Mouse (Mus musculus) heart, postnatal 0 days (tissue): ENCODE results near the gene Ifit1bl2. TPM values are rescaled to one million over a fixed set of nuclear protein-coding genes. Genes with fewer than 3 reads are reported as not detected.

Experiments
- ATAC-seq: fragments of 200-750 bp; cut with Nextera tagmentation; 2 replicates; pipeline ENCODE4 v1.8.0; 2017; ENCODE audit warnings: low read depth, moderate number of reproducible peaks, moderate library complexity; ENCODE audit not compliant: insufficient read depth
- DNase-seq: peaks from one replicate; pipeline ENCODE4 v3.0.0-alpha.2; 2016; ENCODE audit warnings: low spot score
- H3K27ac ChIP-seq: fragments of 300-500 bp; sonication (generic); 2 replicates; pipeline ENCODE4 v1.5.1; 2014; ENCODE audit warnings: low read depth, mild to moderate bottlenecking
- H3K27me3 ChIP-seq: fragments of 300-500 bp; sonication (generic); 2 replicates; pipeline ENCODE4 v1.6.1; 2014; ENCODE audit warnings: low read length, mixed read lengths; ENCODE audit not compliant: control insufficient read depth, insufficient read depth
- H3K36me3 ChIP-seq: fragments of 300-500 bp; sonication (generic); replicated peaks from 2 replicates; pipeline ENCODE4 v1.6.1; 2014; ENCODE audit warnings: low read length, mixed read lengths; ENCODE audit not compliant: control insufficient read depth, insufficient read depth
- H3K4me1 ChIP-seq: fragments of 300-500 bp; sonication (generic); 2 replicates; pipeline ENCODE4 v1.6.1; 2014; ENCODE audit warnings: antibody characterized with exemption; ENCODE audit not compliant: control insufficient read depth, insufficient read depth
- H3K4me2 ChIP-seq: fragments of 300-500 bp; sonication (generic); 2 replicates; pipeline ENCODE4 v1.6.1; 2014; ENCODE audit warnings: low read depth, mild to moderate bottlenecking, low read length, moderate library complexity
- H3K4me3 ChIP-seq: fragments of 300-500 bp; sonication (generic); 2 replicates; pipeline ENCODE4 v1.5.1; 2014; ENCODE audit warnings: low read depth, low read length
- H3K9ac ChIP-seq: fragments of 300-500 bp; sonication (generic); replicated peaks from 2 replicates; pipeline ENCODE4 v1.6.1; 2014; ENCODE audit warnings: low read depth, low read length, mixed read lengths
- H3K9me3 ChIP-seq: fragments of 300-500 bp; sonication (generic); replicated peaks from 2 replicates; pipeline ENCODE4 v1.6.1; 2016; ENCODE audit warnings: low read length; ENCODE audit not compliant: control insufficient read depth
- CTCF ChIP-seq: IDR thresholded peaks from 2 replicates; pipeline ENCODE4 v1.5.1; 2016; ENCODE audit warnings: antibody characterized with exemption, control low read depth, low read depth
- EP300 ChIP-seq: IDR thresholded peaks from 2 replicates; pipeline ENCODE4 v1.6.1; 2016; ENCODE audit warnings: antibody characterized with exemption, low read depth
- WGBS: fragments of 180-500 bp; shearing (Covaris S2); extraction: QIAGEN DNeasy Blood & Tissue Kit; methylation state at CpG from one replicate; pipeline ENCODE4 v1.1.7; 2014; 5-methylcytosine and 5-hydroxymethylcytosine counted together
- polyA plus RNA-seq: library from polyadenylated mRNA; unstranded; fragments of >200 nt; fragmentation: Nextera tagmentation; extraction: Ambion mirVana; gene quantifications from 2 replicates; pipeline ENCODE4 v1.2.1, GENCODE M21; 2015
- total RNA-seq: library from RNA; depleted of rRNA; stranded (reverse); fragments of >200 nt; gene quantifications from 2 replicates; pipeline ENCODE4 v1.2.3, GENCODE M21; 2014; ENCODE audit warnings: low replicate concordance

The Ifit1bl2 gene
- total and polyA plus RNA-seq, 2 experiments from 2014 or later: 0.19 to 1.0 TPM

- no peaks in the 10 kb centered on the region for H3K36me3 ChIP-seq
- no peak for TF ChIP-seq CTCF
- TF ChIP-seq EP300: no peak
- H3K4me3 ChIP-seq: no peak overlapping the region
- DNase-seq (no peak), ATAC-seq (peak; percentile 7; the same call in 1 of the 2 replicates)
- peak overlapping the region; percentile 78 for H3K27ac ChIP-seq
- H3K4me1 ChIP-seq: peaks cover 4% of the 10 kb centered on the region; the same call in 1 of the 2 replicates
- 39% methylated on average over 5 of the region's 5 CpGs for WGBS
- peak overlapping the region; percentile 17; the same call in 1 of the 2 replicates for H3K9ac ChIP-seq
- peak overlapping the region; percentile 68; the same call in 1 of the 2 replicates for H3K4me2 ChIP-seq
- H3K27me3 ChIP-seq: no peaks in the 10 kb centered on the region
- H3K9me3 ChIP-seq: no peaks in the 10 kb centered on the region
Measured at GRCm38 (mm10) chr19:34662740-34663139, 22.2 kb upstream of the Ifit1bl2 start.

- Histone ChIP-seq H3K4me1 (peaks cover 4% of the 10 kb centered on the region; the same call in 1 of the 2 replicates), H3K27ac (peak overlapping the region; percentile 78), H3K27me3 (no peaks in the 10 kb centered on the region), H3K9me3 (no peaks in the 10 kb centered on the region), H3K9ac (peak overlapping the region; percentile 17; the same call in 1 of the 2 replicates), H3K4me2 (peak overlapping the region; percentile 68), H3K36me3 (no peaks in the 10 kb centered on the region), H3K4me3 (peak overlapping the region; percentile 50)
- TF ChIP-seq CTCF: peak; percentile 82
- TF ChIP-seq EP300: no peak
- DNase-seq (peak; percentile 89), ATAC-seq (peak; percentile 99)
- 4% methylated on average over 13 of the region's 13 CpGs for WGBS
Measured at GRCm38 (mm10) chr19:34662067-34662507, 21.5 kb upstream of the Ifit1bl2 start.

GRCm38 (mm10) chr19:34656511-34657298 is 16.2 kb upstream of the Ifit1bl2 start:
- Histone ChIP-seq H3K4me2 (no peak overlapping the region), H3K27me3 (no peaks in the 10 kb centered on the region), H3K36me3 (no peaks in the 10 kb centered on the region), H3K27ac (no peak overlapping the region), H3K9ac (no peak overlapping the region), H3K4me3 (no peak overlapping the region), H3K4me1 (peaks cover 9% of the 10 kb centered on the region; the same call in 1 of the 2 replicates), H3K9me3 (no peaks in the 10 kb centered on the region)
- no peak for TF ChIP-seq EP300
- TF ChIP-seq CTCF: no peak
- DNase-seq (no peak), ATAC-seq (peak; percentile 60)
- 13% methylated on average over 2 of the region's 2 CpGs for WGBS

- ATAC-seq (no peak), DNase-seq (no peak)
- Histone ChIP-seq H3K4me3 (no peak overlapping the region), H3K27ac (no peak overlapping the region), H3K36me3 (no peaks in the 10 kb centered on the region), H3K27me3 (no peaks in the 10 kb centered on the region), H3K4me2 (no peak overlapping the region), H3K9ac (no peak overlapping the region), H3K9me3 (no peaks in the 10 kb centered on the region), H3K4me1 (0 out of 2 replicates have a peak, but pooled peaks cover 5% of the 10 kb centered on the region)
- TF ChIP-seq EP300: no peak
- no peak for TF ChIP-seq CTCF
- WGBS: 89% methylated on average over 10 of the region's 10 CpGs
Measured at GRCm38 (mm10) chr19:34655227-34655805, 14.8 kb upstream of the Ifit1bl2 start.

- TF ChIP-seq CTCF: no peak
- no peak for TF ChIP-seq EP300
- H3K9ac ChIP-seq: no peak overlapping the region
- H3K9me3 ChIP-seq: no peaks in the 10 kb centered on the region
- ATAC-seq: no peak
- H3K4me3 ChIP-seq: no peak overlapping the region
- no peak for DNase-seq
- WGBS: 71% methylated on average over 6 of the region's 6 CpGs
- no peaks in the 10 kb centered on the region for H3K4me1 ChIP-seq
- H3K4me2 ChIP-seq: no peak overlapping the region
- H3K27ac ChIP-seq: no peak overlapping the region
- no peaks in the 10 kb centered on the region for H3K27me3 ChIP-seq
- no peaks in the 10 kb centered on the region for H3K36me3 ChIP-seq
Measured at GRCm38 (mm10) chr19:34650997-34651396, 10.5 kb upstream of the Ifit1bl2 start.
